Mouse (Mus musculus) testis, adult 2 months (tissue): ENCODE results near the gene Ak1.

Experiments used
- CTCF ChIP-seq: fragments of 200-500 bp; IDR thresholded peaks from 2 replicates; pipeline ENCODE4 v1.5.1; 2012; ENCODE audit warnings: low read depth, mild to moderate bottlenecking, inconsistent platforms, low read length, moderate library complexity; ENCODE audit not compliant: control insufficient read depth, insufficient read depth, insufficient replicate concordance
- POLR2A ChIP-seq: fragments of 200-500 bp; IDR thresholded peaks from 2 replicates; pipeline ENCODE4 v1.6.1; 2012; ENCODE audit warnings: low read depth, mild to moderate bottlenecking, inconsistent platforms, low read length, moderate library complexity; ENCODE audit not compliant: control insufficient read depth

DNA sequence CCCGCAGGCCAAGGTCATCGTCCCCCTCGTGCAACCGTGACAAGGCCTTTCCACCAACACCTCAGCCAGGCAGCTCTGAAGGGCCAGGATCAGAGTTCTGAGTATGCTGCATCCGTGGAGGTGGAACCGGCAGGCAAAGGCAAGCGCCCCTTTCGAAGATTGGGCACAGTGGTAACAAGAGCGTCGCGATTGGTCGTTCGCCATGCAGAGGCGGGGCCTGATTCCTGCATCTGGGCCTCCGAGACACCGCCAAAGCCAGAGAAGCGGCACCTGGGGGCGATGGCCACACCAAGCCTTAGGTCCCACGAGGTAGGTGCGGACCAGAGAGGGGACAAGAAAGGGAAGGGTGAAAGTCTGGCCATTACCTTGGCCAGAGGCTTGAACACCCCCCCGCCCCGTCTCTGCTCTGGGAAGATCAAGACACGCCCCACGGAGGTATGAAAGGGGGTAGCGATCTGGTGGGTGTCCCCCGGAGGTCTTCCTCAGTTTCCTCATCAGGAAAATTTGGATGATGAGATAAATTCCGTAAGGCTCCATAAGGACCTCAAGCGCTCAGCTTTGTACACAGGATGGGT, 45.9 kb upstream of the Ak1 start, which contains the start of gene 9430097D07Rik:
- TF ChIP-seq CTCF (no peak), POLR2A (no peak)
